Mouse (Mus musculus) spleen, adult 2 months (tissue): Measurements from ENCODE around the gene Fam124b. TPM values are rescaled to one million over a fixed set of nuclear protein-coding genes. Genes with fewer than 3 reads are reported as not detected.

ENCODE experiments used
- DNase-seq, 2 experiments: peaks; one replicate each; pipeline versions ENCODE4 v3.0.0 to v3.0.0-alpha.2; 2012 to 2021; ENCODE audit warnings: low spot score in 2 of 2, low read depth in 1 of 2
- H3K27ac ChIP-seq: fragments of 200-500 bp; 2 replicates; pipeline ENCODE4 v1.5.1; 2012; ENCODE audit warnings: low read length, inconsistent platforms; ENCODE audit not compliant: insufficient read depth
- H3K27me3 ChIP-seq: fragments of 200-500 bp; 2 replicates; pipeline ENCODE4 v1.6.1; 2012; ENCODE audit warnings: mild to moderate bottlenecking, moderate library complexity, low read length, inconsistent platforms; ENCODE audit not compliant: control insufficient read depth, insufficient read depth
- H3K36me3 ChIP-seq: fragments of 200-500 bp; 2 replicates; pipeline ENCODE4 v1.6.1; 2012; ENCODE audit warnings: mild to moderate bottlenecking, low read length, inconsistent platforms; ENCODE audit not compliant: control insufficient read depth, insufficient read depth
- H3K4me1 ChIP-seq: fragments of 200-500 bp; 2 replicates; pipeline ENCODE4 v1.6.1; 2011; ENCODE audit warnings: inconsistent platforms; ENCODE audit not compliant: control insufficient read depth, insufficient read depth, insufficient read length
- H3K4me3 ChIP-seq: fragments of 200-500 bp; 2 replicates; pipeline ENCODE4 v1.5.1; 2011; ENCODE audit warnings: mild to moderate bottlenecking, inconsistent platforms; ENCODE audit not compliant: insufficient read depth, insufficient read length; ENCODE audit errors: extremely low read depth
- CTCF ChIP-seq: fragments of 200-500 bp; IDR thresholded peaks from 2 replicates; pipeline ENCODE4 v1.5.1; 2011; ENCODE audit warnings: mild to moderate bottlenecking, inconsistent platforms; ENCODE audit not compliant: insufficient read depth, insufficient read length, insufficient replicate concordance; ENCODE audit errors: extremely low read depth
- POLR2A ChIP-seq: fragments of 200-500 bp; IDR thresholded peaks from 2 replicates; pipeline ENCODE4 v1.6.1; 2011; ENCODE audit warnings: low read depth, low read length, inconsistent platforms
- WGBS: fragments of 180-500 bp; shearing (Covaris S2); methylation state at CpG from one replicate; pipeline ENCODE4 v1.1.7; 2018; 5-methylcytosine and 5-hydroxymethylcytosine counted together
- polyA plus RNA-seq: library from polyadenylated mRNA; depleted of rRNA; stranded (reverse); fragments of >200 nt; gene quantifications from 2 replicates; pipeline ENCODE4 v1.2.3, GENCODE M21; 2012; rRNA removed

The Fam124b gene
- 0.07 and 0.19 TPM in 2 replicates for polyA plus RNA-seq

GRCm38 (mm10) chr1:80218268-80218667 is at the start of gene Fam124b:
Gene Fam124b (minus strand): TSS chr1:80218473.
- WGBS, result 41% methylated on average over 6 of the region's 6 CpGs
- Histone ChIP-seq H3K4me1 (peaks cover 2% of the 10 kb centered on the region; the same call in 1 of the 2 replicates), H3K36me3 (no peaks in the 10 kb centered on the region), H3K27ac (no peak within 1 kb of the TSS), H3K4me3 (no peak within 1 kb of the TSS), H3K27me3 (no peaks in the 10 kb centered on the region)
- TF ChIP-seq CTCF, result no peak
- TF ChIP-seq POLR2A, result no peak
- DNase-seq, result no peak

- no peak for DNase-seq
- peaks cover 3% of the 10 kb centered on the region; the same call in 1 of the 2 replicates for H3K36me3 ChIP-seq
- H3K4me3 ChIP-seq, result no peak overlapping the region
- H3K27ac ChIP-seq, result no peak overlapping the region
- no peaks in the 10 kb centered on the region for H3K4me1 ChIP-seq
- TF ChIP-seq POLR2A (no peak), CTCF (no peak)
- 93% methylated on average over 1 of the region's 1 CpGs for WGBS
- no peaks in the 10 kb centered on the region for H3K27me3 ChIP-seq
These were observed 42.2 kb upstream of the Fam124b start for GRCm38 (mm10) chr1:80260443-80260842.

GRCm38 (mm10) chr1:80258632-80259031 is 40.4 kb upstream of the Fam124b start:
- Histone ChIP-seq H3K4me1 (no peaks in the 10 kb centered on the region), H3K27ac (no peak overlapping the region), H3K4me3 (no peak overlapping the region), H3K36me3 (no peaks in the 10 kb centered on the region), H3K27me3 (no peaks in the 10 kb centered on the region)
- TF ChIP-seq POLR2A (no peak), CTCF (no peak)
- no peak for DNase-seq
- WGBS, result 91% methylated on average over 4 of the region's 4 CpGs

- Histone ChIP-seq H3K27ac (no peak overlapping the region), H3K4me3 (no peak overlapping the region), H3K27me3 (no peaks in the 10 kb centered on the region), H3K36me3 (no peaks in the 10 kb centered on the region), H3K4me1 (no peaks in the 10 kb centered on the region)
- no peak for DNase-seq
- TF ChIP-seq POLR2A (no peak), CTCF (no peak)
These were observed 35.0 kb upstream of the Fam124b start for GRCm38 (mm10) chr1:80253309-80253708.

GRCm38 (mm10) chr1:80250247-80250646 is 32.0 kb upstream of the Fam124b start:
- WGBS, result 91% methylated on average over 5 of the region's 5 CpGs
- Histone ChIP-seq H3K36me3 (no peaks in the 10 kb centered on the region), H3K27ac (no peak overlapping the region), H3K27me3 (no peaks in the 10 kb centered on the region), H3K4me3 (no peak overlapping the region), H3K4me1 (no peaks in the 10 kb centered on the region)
- TF ChIP-seq CTCF (no peak), POLR2A (no peak)
- DNase-seq, result no peak

- no peaks in the 10 kb centered on the region for H3K4me1 ChIP-seq
- H3K36me3 ChIP-seq, result no peaks in the 10 kb centered on the region
- TF ChIP-seq POLR2A, result no peak
- no peak for TF ChIP-seq CTCF
- no peak overlapping the region for H3K27ac ChIP-seq
- no peak overlapping the region for H3K4me3 ChIP-seq
- no peaks in the 10 kb centered on the region for H3K27me3 ChIP-seq
- no peak for DNase-seq
These were observed 28.9 kb upstream of the Fam124b start for GRCm38 (mm10) chr1:80247131-80247530.

- Histone ChIP-seq H3K27me3 (no peaks in the 10 kb centered on the region), H3K4me3 (no peak overlapping the region), H3K36me3 (no peaks in the 10 kb centered on the region), H3K27ac (no peak overlapping the region), H3K4me1 (no peaks in the 10 kb centered on the region)
- TF ChIP-seq CTCF (no peak), POLR2A (no peak)
- 33% methylated on average over 3 of the region's 3 CpGs for WGBS
- no peak for DNase-seq
These were observed 25.9 kb upstream of the Fam124b start for GRCm38 (mm10) chr1:80244123-80244522.
